Mouse (Mus musculus) adrenal gland, adult 10 weeks (tissue): ENCODE data around the gene Chia1. TPM values are rescaled to one million over a fixed set of nuclear protein-coding genes. Genes with fewer than 3 reads are reported as not detected.

Experiments used
- polyA plus RNA-seq: library from polyadenylated mRNA; stranded (reverse); fragments of 350-450 nt; fragmentation: Illumina TruSeq; extraction: RNeasy Lipid Tissue Mini Kit (QIAGEN cat#74804); gene quantifications from one replicate; pipeline ENCODE4 v1.2.3, GENCODE M21; 2014; ENCODE audit warnings: low read depth, low replicate concordance

Chia1 gene
- not detected for polyA plus RNA-seq

GRCm38 (mm10) chr3:106112929-106113328 is at the start of gene Chia1:
Chia1 (plus strand) TSS chr3:106113229.

GRCm38 (mm10) chr3:106167464-106167863 is 54.4 kb downstream of the Chia1 start, which contains the start of gene Chil3:
Chil3 (minus strand) TSS chr3:106167564.

Other genes with a start within 250 kb of the Chia1 start
- not detected for gene Adora3, start 242.4 kb upstream of the Chia1 start, polyA plus RNA-seq
- not detected for gene Tmigd3, start 242.3 kb upstream of the Chia1 start, polyA plus RNA-seq
- 1.7 TPM for gene I830077J02Rik, start 180.6 kb upstream of the Chia1 start, polyA plus RNA-seq
- gene Wdr77, start 153.9 kb upstream of the Chia1 start, polyA plus RNA-seq, result 68.3 TPM
- gene Atp5f1, start 153.1 kb upstream of the Chia1 start, polyA plus RNA-seq, result 1,327 TPM
- gene Ovgp1, start 139.5 kb upstream of the Chia1 start, polyA plus RNA-seq, result 2.6 TPM
- not detected for gene Pifo, start 98.6 kb upstream of the Chia1 start, polyA plus RNA-seq
- not detected for gene Chil5, start 80.4 kb upstream of the Chia1 start, polyA plus RNA-seq
- gene Chil3, start 54.3 kb downstream of the Chia1 start, polyA plus RNA-seq, result 25.1 TPM
- gene Chil4, start 106.3 kb downstream of the Chia1 start, polyA plus RNA-seq, result not detected